Mouse (Mus musculus): ENCODE data around the gene Tmem53. TPM values are rescaled to one million over a fixed set of nuclear protein-coding genes. Genes with fewer than 3 reads are reported as not detected.
A peak's percentile ranks its signal among the peaks of the same experiment; 100 is the strongest.

The Tmem53 gene
- total RNA-seq, 2 experiments from 2014 or later = not detected

GRCm38 (mm10) chr4:117278381-117279252, 26.9 kb downstream of the Tmem53 start:
- ATAC-seq (replicated peaks; ENCODE audit: low FRiP score, low TSS enrichment, poor library complexity, severe bottlenecking) = no peak

- no peak for ATAC-seq (replicated peaks; ENCODE audit: low FRiP score, low TSS enrichment, poor library complexity, severe bottlenecking)
These were observed 27.5 kb downstream of the Tmem53 start for GRCm38 (mm10) chr4:117279253-117279642.

DNA sequence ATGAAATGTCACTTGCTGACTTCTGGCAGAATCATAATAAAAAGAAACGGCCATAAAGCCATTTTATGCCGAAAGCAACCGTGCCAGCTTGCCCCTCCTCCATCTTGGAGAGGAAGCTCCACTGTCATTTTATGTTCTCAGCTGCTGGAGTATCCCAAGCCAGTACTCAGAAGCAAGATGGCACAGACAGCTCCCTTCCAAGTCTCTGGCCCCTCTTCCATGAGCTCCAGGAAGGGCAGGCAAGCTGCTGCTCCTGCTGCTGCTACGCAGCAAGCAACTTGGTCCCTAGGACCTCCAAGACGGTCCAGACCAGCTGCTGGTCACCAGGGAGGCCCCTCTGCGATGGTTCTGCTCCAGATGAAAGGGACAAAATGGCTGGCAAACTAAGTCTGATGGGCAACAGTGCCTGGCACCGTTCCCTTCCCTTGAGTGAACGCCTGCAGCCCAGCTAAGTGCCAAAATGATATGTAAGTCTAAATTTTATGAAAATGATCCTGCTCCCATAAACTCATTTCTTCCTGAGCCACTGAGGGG, 28.7 kb downstream of the Tmem53 start:
- no peak for ATAC-seq (replicated peaks; ENCODE audit: low FRiP score, low TSS enrichment, poor library complexity, severe bottlenecking)

DNA sequence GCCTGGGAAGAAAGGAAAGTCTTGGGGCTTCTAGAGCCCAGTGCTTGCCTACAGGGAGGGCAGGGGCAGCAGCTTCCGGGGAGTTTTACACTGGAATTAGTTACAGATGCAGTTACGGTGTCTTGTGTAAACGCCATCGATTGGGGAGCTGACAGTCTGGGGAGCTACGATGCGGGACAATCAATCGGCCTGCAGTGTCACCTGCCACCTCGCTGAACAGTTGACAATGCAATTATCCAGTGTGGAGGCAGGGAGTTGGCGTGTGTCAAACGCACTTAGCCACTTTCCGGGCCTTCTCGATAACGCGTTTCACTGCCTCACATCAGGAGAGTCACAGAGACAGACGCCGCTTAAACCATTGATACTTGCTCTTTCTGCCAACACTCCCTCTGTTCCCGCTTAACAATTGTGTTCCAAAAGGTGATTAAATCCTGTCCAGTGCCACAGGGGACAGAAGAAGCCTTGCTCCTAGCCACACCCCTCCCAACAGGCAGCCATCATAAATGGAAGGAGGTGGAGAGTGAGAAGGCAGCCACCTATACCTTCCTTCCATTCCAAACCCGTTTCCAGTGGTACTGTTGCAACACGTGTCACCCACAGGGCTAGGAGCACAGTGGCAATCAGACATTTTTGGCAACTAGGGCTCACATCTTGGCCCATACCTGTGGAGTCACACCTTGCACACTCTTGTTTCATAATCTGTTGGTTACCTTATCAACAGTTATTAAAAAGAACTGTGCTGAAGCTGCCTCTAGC, 29.5 kb downstream of the Tmem53 start:
- ATAC-seq (replicated peaks; ENCODE audit: low FRiP score, low TSS enrichment, poor library complexity, severe bottlenecking) = no peak

- no peak for ATAC-seq (replicated peaks; ENCODE audit: low FRiP score, low TSS enrichment, poor library complexity, severe bottlenecking)
These were observed 31.8 kb downstream of the Tmem53 start for GRCm38 (mm10) chr4:117283271-117284191.

DNA sequence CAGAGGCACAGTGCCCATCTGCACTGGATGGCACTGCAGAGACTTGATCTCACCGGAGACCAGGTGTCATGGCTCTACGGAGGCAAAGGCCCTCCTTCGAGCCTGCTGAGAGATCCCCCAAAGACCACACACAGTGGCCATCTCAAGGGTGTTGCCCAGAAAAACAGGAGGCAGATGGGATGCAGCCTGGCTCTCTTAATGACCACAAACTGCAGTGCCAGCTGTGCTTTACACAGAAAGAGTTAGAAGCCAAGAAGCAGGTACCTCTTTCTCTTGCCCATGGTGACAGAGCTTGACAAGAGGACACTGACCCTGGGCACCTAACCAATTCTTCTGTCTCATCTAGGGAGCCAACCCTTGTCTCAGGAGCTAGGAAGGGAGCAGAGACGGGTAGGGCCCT, 32.6 kb downstream of the Tmem53 start:
- ATAC-seq (replicated peaks; ENCODE audit: low FRiP score, low TSS enrichment, poor library complexity, severe bottlenecking) = no peak

- peak; percentile 53 for ATAC-seq (replicated peaks; ENCODE audit: low FRiP score, low TSS enrichment, poor library complexity, severe bottlenecking)
These were observed 36.7 kb downstream of the Tmem53 start for GRCm38 (mm10) chr4:117288277-117288926.

GRCm38 (mm10) chr4:117288927-117289801, 37.4 kb downstream of the Tmem53 start:
- ATAC-seq (replicated peaks; ENCODE audit: low FRiP score, low TSS enrichment, poor library complexity, severe bottlenecking) = peak; percentile 82

- no peak for ATAC-seq (replicated peaks; ENCODE audit: low FRiP score, low TSS enrichment, poor library complexity, severe bottlenecking)
These were observed 39.9 kb downstream of the Tmem53 start for GRCm38 (mm10) chr4:117291696-117292095.

DNA sequence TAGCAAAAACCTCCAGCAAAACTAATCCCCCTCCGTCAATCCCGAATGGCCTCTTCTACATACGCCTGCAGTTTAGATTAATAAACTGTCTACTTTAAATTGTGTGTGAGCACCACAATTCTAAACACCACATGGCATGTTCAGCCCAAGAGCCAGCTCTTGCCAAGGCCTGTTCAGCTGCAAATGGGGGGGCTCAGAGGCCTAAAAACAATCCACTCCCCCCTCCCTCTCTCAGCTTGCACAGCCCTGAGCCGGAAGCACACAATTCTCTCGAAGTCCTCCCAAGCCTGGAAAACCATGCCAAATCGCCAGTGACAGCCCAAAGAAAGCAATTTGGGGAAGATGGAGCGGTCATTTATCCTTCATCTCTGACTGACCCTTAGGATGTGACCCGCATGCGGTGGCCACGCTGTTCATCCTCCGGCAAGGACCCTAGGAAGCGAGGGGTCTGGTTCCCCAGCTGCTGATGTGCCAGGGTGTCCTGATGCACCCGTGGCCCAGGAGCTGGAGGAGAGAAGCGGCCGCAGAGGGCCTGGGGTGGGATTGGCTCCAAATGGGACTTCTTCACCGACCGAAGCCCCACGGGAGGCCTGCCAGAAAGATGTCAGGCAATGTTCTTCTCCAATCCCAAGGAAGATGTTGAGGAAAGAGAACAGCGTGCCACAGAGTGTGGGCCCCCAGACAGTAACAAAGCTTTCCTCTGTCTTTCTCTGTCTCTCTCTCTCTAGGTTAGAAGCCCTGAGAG, 45.3 kb downstream of the Tmem53 start:
- ATAC-seq (replicated peaks; ENCODE audit: low FRiP score, low TSS enrichment, poor library complexity, severe bottlenecking) = no peak

DNA sequence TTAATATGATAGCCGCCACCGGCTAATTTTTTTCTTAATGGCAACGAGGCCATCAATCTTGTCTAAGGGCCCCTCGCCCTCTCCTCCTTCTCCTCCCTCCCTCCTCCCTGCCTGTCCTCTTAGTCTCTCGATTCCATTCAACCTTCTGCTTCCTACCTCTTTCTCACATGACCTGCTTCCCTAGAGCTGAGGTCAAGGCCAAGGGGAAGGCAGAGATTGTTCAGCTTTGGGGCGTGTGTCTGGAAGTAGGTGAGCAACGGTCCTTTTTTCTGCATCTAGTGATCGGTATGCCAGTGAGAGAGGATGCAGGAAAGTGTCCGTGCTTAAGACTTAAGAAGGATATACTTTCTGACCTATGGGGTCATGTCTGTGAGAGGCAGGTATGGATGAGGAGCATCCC, 46.1 kb downstream of the Tmem53 start:
- no peak for ATAC-seq (replicated peaks; ENCODE audit: low FRiP score, low TSS enrichment, poor library complexity, severe bottlenecking)

GRCm38 (mm10) chr4:117299921-117300320, 48.2 kb downstream of the Tmem53 start:
- no peak for ATAC-seq (replicated peaks; ENCODE audit: low FRiP score, low TSS enrichment, poor library complexity, severe bottlenecking)

- no peak for ATAC-seq (replicated peaks; ENCODE audit: low FRiP score, low TSS enrichment, poor library complexity, severe bottlenecking)
These were observed 50.5 kb downstream of the Tmem53 start for GRCm38 (mm10) chr4:117302027-117302806.

DNA sequence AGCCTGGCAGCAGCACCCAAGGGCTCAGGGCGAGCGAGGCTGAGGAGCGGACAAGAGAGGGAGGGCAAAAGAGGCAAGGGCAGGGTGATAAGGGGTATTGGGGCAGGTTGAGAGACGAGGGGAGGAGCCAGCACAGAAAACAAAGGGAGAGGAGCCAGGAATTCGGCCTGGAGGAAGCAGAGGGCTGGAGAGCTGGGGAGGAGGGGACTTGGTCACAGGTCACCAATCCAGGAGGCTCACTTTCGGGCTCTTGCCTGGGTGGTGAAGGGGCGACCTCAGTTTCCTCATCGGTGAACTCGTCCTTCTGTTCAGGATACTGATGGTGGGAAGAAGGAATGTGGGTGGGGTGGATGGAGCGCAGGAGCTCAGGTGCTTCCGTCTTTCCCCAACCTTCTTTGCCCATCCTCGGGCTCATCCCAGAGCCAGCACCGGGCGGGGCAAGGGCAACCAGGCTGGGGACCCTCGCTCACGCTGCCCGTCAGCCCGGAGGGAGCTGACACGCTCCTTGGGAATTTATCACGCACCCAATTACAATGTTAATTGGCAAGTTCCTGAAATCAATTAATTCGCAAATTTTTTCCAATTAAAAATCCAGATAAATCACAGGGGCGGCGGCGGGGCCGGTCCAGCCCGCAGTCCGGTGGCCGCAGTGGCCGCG, 52.0 kb downstream of the Tmem53 start:
- no peak for ATAC-seq (replicated peaks; ENCODE audit: low FRiP score, low TSS enrichment, poor library complexity, severe bottlenecking)

- ATAC-seq (replicated peaks; ENCODE audit: low FRiP score, low TSS enrichment, poor library complexity, severe bottlenecking) = no peak
These were observed 52.7 kb downstream of the Tmem53 start for GRCm38 (mm10) chr4:117304239-117305025.
